Mouse (Mus musculus): ENCODE data around the gene Pard6a.
A peak's percentile ranks its signal among the peaks of the same experiment; 100 is the strongest.

Gene Pard6a

DNA sequence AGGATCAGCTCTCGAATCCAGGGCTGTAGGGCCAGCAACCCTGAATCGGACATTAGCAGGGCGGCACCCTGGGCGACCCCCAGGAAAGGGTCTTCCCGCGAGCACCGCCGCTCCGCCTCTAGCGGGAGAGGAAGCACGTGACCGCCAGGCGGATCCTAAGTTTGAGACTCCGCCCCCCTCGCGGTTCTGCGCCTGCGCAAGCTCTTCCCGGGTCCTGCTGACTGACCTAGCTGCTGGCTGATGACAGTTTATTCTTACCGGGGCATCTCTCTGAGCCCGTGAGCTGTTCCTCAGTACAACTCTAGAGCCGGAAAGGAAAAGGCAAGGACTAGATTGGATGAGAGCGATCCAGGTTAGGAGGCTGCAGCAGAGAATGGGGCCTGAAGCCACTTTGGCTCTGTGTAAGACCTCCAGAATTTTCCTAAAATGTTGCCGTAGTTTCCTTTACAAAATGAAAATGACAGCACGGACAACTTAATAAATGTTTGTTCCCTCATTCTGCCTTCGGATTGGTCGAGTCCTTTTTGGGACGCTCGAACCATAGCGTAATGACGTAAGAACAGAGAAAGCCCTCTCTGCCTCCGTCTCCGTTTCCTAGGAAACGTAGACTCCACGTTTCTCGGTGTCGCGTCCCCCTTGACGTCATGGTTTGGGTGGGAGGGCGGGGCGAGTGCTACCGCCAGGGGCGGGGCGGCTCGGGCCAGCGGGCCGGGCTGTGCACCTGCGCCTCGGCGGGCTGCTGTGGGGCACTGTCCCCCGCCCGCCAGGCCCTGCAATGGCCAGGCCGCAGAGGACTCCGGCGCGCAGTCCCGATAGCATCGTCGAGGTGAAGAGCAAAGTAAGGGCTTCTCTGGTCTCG lies at the start of gene Pard6a, which contains the start of gene Acd:
Gene Pard6a, plus strand, starts transcription at position 183 of the 859 bp plus-strand sequence.
Gene Acd, minus strand, starts transcription at position 137 of the 859 bp plus-strand sequence.
- DNase-seq (ENCODE audit: low spot score in 2 of 2), result peak; percentile 89 to 98

DNA sequence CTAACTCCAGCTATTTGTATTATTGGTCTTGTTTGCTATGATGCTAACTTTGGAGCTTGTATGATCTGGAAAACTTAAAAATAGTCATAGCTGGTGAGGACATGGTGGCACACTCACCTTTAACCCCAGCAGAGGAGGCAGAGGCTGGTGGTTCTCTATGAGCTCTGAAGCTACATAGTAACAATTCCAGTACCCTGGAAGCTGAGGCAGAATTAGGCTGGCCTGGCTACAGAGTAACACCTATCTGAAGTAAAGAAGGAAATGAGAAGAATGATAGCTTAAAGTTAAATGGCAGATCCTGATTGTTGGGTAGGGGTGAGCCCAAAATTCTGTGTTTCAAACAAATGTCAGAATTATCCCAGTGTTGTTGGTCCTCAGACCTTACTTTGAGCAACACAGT lies 43.3 kb upstream of the Pard6a start:
- DNase-seq (ENCODE audit: low spot score in 2 of 2), result no peak

- peak; percentile 25 to 48 for DNase-seq (ENCODE audit: low spot score in 2 of 2)
Observed at GRCm38 (mm10) chr8:105661167-105661566, 39.8 kb upstream of the Pard6a start.

GRCm38 (mm10) chr8:105677891-105678290 lies 23.1 kb upstream of the Pard6a start:
- DNase-seq (ENCODE audit: low spot score in 2 of 2), result no peak

GRCm38 (mm10) chr8:105685325-105685724 lies 15.6 kb upstream of the Pard6a start:
- DNase-seq (ENCODE audit: low spot score in 2 of 2), result peak in 1 of 2 experiments; percentile 11

DNA sequence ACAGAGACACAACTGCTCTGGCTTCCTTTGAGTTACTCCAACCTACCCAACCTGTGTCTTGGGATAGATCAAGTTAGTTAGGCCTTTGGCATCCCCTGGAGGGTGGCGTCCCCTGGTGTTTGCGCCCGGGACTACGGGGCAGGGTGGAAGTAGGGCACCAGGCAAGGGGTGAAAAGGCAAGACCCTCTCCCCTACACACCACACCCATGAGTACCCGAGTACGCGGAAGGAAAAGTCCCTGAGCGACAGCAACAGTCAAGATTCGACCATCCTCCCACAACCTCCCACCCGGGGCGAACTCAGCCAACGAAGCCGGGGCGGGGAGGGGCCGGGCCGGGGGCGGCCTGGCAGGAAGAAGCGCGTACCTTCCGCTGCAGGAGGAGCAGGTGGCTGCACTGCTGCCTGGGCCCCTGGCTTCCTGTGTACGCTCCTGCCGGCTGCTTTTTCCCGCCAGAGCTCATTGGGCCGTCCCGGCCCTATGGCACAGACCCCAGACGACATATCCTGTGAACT lies 15.1 kb upstream of the Pard6a start, which contains the start of gene Carmil2:
Gene Carmil2, plus strand, starts transcription at position 479 of the 513 bp plus-strand sequence.
- peak; percentile 96 to 97 for DNase-seq (ENCODE audit: low spot score in 2 of 2)

DNA sequence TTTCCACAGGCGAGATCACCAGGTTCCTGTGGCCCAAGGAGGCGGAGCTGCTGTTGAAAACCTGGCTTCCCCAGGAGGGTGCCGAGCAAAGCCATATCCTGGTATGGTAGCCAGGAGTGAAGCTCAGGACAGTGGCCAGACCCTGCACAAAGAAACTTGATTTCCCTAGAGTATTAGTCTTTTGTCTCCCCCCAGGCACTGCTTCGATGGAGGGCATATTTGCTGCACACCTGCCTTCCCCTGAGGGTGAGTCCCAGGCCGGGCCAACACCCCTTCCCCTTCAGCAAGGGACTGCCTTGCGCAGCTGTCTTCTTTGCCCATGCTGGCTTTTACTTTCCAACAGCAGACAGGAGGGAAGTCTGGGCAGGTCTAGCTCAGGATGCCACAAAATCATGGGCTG lies 14.4 kb upstream of the Pard6a start:
- DNase-seq (ENCODE audit: low spot score in 2 of 2), result peak; percentile 48 to 54

GRCm38 (mm10) chr8:105687512-105687911 lies 13.4 kb upstream of the Pard6a start:
- peak in 1 of 2 experiments; percentile 8 for DNase-seq (ENCODE audit: low spot score in 2 of 2)

DNA sequence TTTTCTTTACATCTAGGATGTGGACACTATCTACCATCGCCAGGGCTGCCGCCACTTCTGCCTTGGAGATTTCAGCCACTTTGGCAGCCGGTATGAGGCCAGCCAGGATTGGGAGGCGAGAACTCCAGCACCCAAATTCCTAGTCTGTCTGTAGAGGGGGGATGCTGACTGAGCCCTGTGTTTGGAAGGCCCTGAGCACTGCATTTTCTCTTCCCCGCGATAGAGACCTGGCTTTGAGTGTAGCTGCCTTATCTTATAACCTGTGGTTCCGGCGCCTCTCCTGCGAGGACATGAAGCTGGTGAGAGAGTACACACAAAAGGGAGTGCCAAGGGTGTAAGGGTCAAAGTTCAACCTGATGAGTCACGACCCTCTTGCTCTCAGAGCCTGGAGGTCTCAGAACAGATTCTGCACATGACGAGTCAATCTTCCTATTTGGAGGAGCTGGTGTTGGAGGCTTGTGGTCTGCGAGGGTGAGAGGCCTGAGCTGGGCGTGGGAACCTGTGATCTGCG lies 12.7 kb upstream of the Pard6a start:
- DNase-seq (ENCODE audit: low spot score in 2 of 2), result peak in 1 of 2 experiments; percentile 4

- no peak for DNase-seq (ENCODE audit: low spot score in 2 of 2)
Observed at GRCm38 (mm10) chr8:105689256-105689982, 11.5 kb upstream of the Pard6a start.

GRCm38 (mm10) chr8:105689983-105690360 lies 11.0 kb upstream of the Pard6a start:
- DNase-seq (ENCODE audit: low spot score in 2 of 2), result no peak

- DNase-seq (ENCODE audit: low spot score in 2 of 2), result no peak
Observed at GRCm38 (mm10) chr8:105690978-105691377, 10.0 kb upstream of the Pard6a start.

DNA sequence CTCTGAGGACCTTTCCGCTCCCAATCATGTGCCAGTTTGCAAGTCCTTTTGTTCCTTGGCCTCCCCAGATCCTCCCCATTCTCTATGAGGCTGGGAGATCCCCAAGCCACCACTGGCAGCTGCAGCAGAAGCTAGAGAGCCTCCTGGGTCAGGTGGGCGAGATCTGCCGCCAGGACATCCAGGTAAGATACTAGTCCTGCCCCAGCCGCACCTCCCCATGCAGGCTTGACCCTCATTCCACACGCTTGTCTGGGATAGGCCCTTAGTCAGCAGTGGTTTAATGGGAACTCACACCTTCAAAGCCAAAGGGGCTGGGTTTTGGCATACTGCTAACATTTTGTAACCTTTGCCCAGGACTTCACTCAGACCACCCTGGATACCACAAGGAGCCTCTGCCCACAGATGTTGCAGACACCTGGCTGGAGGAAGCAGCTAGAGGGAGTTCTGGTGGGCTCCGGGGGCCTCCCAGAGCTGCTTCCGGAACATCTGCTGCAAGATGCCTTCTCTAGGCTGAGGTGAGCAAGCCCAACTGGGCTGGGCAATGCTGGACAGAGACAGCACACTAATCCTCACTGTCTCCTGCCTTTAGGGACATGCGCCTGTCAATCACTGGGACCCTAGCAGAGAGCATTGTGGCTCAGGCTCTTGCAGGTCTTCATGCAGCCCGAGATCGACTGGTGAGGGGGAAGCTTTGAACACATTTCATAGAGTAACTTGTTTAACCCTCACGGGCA lies 8.3 kb upstream of the Pard6a start:
- no peak for DNase-seq (ENCODE audit: low spot score in 2 of 2)

DNA sequence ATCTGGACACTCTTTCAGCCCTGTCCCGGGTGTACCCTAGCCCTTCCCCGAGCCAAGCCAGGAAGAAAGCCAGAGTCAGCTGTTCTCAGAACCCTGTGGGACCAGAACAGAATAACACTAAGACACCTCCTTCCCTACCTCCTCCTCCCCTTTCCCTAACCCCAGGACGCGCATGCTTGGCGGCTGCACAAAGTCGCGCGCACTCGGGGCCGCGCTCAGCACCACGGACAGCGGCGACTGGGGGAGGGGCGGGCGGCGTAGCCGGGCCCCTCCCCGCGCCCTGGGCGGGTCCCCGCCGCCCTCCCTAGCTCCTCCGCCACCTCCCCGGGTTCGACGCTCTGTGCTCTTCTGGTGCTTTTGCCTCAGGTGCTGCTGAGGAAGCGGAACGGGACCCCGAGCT lies 7.3 kb upstream of the Pard6a start:
- DNase-seq (ENCODE audit: low spot score in 2 of 2), result peak in 1 of 2 experiments; percentile 12

- DNase-seq (ENCODE audit: low spot score in 2 of 2), result no peak
Observed at GRCm38 (mm10) chr8:105694051-105694799, 6.7 kb upstream of the Pard6a start.

DNA sequence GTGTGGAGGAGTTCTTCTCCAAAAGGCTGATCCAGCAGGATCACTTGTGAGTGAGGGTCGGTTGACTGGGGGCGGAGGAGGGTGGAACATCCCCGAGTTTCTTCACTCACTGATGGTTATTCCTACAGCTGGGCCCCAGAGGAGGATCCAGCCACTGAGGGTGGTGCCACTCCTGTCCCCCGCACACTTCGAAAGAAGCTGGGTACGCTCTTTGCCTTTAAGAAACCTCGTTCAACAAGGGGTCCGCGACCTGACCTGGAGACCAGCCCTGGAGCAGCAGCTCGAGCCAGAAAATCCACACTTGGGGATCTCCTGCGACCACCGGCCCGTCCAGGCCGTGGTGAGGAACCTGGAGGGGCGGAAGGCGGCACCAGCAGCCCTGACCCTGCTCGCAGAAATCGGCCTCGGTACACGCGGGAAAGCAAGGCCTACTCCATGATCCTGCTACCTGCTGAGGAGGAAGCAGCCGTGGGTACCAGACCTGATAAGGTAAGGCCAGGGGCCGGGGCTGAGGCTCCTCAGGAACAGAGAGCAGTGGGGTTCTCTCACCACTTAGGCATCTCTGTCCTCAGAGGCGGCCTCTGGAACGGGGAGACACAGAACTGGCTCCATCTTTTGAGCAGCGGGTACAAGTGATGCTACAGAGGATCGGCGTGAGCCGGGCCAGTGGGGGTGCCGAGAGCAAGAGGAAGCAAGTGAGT lies 5.7 kb upstream of the Pard6a start:
- DNase-seq (ENCODE audit: low spot score in 2 of 2), result no peak

- no peak for DNase-seq (ENCODE audit: low spot score in 2 of 2)
Observed at GRCm38 (mm10) chr8:105697196-105697780, 3.7 kb upstream of the Pard6a start.

- no peak for DNase-seq (ENCODE audit: low spot score in 2 of 2)
Observed at GRCm38 (mm10) chr8:105698734-105699133, 2.2 kb upstream of the Pard6a start.

DNA sequence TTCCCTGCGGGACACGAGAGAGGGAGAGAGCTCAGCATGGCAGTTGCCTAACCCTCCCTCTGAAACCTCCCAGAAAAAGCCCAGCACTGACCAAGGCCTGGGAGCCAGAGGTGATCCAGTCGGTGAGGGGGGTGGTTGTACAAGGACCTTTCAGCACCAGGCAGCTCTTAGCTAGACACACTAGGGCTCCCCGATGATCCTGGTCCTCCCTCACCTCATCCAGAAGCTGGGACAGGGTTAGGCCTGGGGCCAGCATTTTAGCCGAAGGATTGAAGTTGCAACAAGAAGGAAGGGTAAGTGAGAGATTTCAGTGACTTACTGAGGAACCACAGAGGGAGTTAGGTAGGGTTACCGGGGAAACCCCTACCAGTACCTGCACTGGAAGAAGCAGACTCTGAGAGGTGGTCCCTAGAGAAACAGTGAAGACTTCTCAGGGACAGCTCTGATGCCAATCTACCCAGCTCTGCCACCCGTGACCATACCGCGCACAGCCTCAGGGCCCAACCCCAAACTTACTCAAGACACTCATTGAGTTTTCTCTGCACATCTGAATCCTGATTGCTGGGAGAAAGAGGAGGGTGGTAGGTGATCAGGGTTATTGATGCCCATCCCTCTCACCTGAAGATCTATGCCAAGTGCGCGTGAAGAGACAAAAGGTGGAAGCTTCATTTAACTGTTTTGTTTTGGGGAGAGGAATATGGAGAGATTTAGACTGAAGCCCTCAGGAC lies 1.3 kb upstream of the Pard6a start:
- DNase-seq (ENCODE audit: low spot score in 2 of 2), result no peak

Measured in thymus, postnatal 10 days (tissue).